Mouse (Mus musculus): ENCODE measurements at regions not wholly inside any gene's neighbourhood (a gene's known extent, or its start where the extent isn't known, plus 50 kb on each side); places are given as distances from the start of the nearest gene placed in this dataset.

GRCm38 (mm10) chr11:64135308-64135591, 56.0 kb upstream of the Cox10 start:
- DNase-seq, result no peak

- DNase-seq, result no peak
These were observed 55.5 kb upstream of the Cox10 start for GRCm38 (mm10) chr11:64134571-64135307.
